7 mouse cellular contexts compared by ENCODE assay signal in the genomic region with DNA sequence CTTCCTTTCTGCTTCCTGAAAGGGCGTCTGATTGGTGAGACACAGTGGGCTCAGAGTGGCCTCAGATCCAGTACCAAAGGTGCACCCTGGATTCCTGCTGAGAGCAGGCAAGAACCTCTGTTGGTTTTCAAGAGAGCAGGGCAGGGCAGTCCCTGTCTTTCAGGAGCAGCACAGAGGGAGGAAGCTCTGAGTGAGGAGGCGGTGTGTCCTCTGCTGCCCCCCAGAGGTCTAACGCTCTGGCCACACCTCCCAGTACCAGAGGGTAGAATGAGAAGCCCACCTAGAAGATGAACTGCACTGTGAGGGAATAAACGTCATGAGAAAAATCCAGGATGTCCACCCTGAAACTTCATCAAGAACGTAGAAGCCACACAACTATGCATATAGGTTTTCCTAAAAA. TPM values are rescaled to one million over a fixed set of nuclear protein-coding genes. Genes with fewer than 3 reads are reported as not detected.
DNase-seq lines count a peak whose midpoint lies in the region; ATAC-seq and TF ChIP-seq lines count a peak whose summit lies in the region.

No protein-coding gene starts in this region.

- peak; percentile 38 for DNase-seq in CH12.LX (ENCODE audit: extremely low read depth)
- peak; percentile 13 for DNase-seq in T-cell, adult 2 months (ENCODE audit: low spot score)
- DNase-seq in forebrain, embryonic 10.5 days (ENCODE audit: extremely low spot score, low spot score), result peak; percentile 47
- peak; percentile 65 to 68 for DNase-seq in heart, postnatal 14 days
- peak; percentile 71 to 74 for DNase-seq in kidney, postnatal 4 days
- DNase-seq in thymus, postnatal 25 days, result peak; percentile 70

- no peak overlapping the region for H3K4me3 ChIP-seq in CH12.LX (replicated peaks in 1 of 3; ENCODE audit: low read depth in 2 of 3, low read length in 2 of 3, poor library complexity in 1 of 3)
- H3K4me3 ChIP-seq in forebrain, embryonic 10.5 days, result no peak overlapping the region
- no peak overlapping the region for H3K4me3 ChIP-seq in midbrain, embryonic 12.5 days

- no peak for TF ChIP-seq POLR2A in CH12.LX (IDR thresholded peaks at IDR 0.05; ENCODE audit: low read depth, low read length)

- H3K4me1 ChIP-seq in CH12.LX (ENCODE audit: control insufficient read depth in 1 of 2, insufficient read depth in 2 of 2), result peaks cover 0 to 4% of the 10 kb centered on the region in 2 experiments; a peak in 1 of 4 replicates
- no peaks in the 10 kb centered on the region for H3K4me1 ChIP-seq in forebrain, embryonic 10.5 days
- H3K4me1 ChIP-seq in midbrain, embryonic 12.5 days, result no peaks in the 10 kb centered on the region

- no peak overlapping the region for H3K9ac ChIP-seq in CH12.LX (ENCODE audit: insufficient read depth, low read depth)
- no peak overlapping the region for H3K9ac ChIP-seq in midbrain, embryonic 12.5 days (replicated peaks)

- H3K79me2 ChIP-seq in CH12.LX (replicated peaks; ENCODE audit: control insufficient read depth, extremely low read depth, insufficient read depth, poor library complexity, severe bottlenecking), result no peaks in the 10 kb centered on the region

- H3K9me3 ChIP-seq in CH12.LX (replicated peaks; ENCODE audit: low read length), result no peaks in the 10 kb centered on the region
- H3K9me3 ChIP-seq in forebrain, embryonic 10.5 days, result no peaks in the 10 kb centered on the region
- H3K9me3 ChIP-seq in midbrain, embryonic 12.5 days, result no peaks in the 10 kb centered on the region

- TF ChIP-seq CTCF in CH12.LX (conservative IDR thresholded peaks at IDR 0.05 in 1 of 2, IDR thresholded peaks at IDR 0.05 in 1 of 2; ENCODE audit: low read depth in 2 of 2, low read length in 2 of 2), result peak; percentile 50 to 75

- peak; percentile 73; the same call in 1 of the 2 replicates for ATAC-seq in midbrain, embryonic 12.5 days (ENCODE audit: low FRiP score, low read depth)

- TF ChIP-seq RAD21 in CH12.LX (IDR thresholded peaks at IDR 0.05; ENCODE audit: low read depth, low read length), result peak; percentile 60

- TF ChIP-seq EP300 in CH12.LX (IDR thresholded peaks at IDR 0.05; ENCODE audit: low read length), result no peak

- no peaks in the 10 kb centered on the region for H3K27me3 ChIP-seq in CH12.LX (replicated peaks)
- H3K27me3 ChIP-seq in forebrain, embryonic 10.5 days (ENCODE audit: poor library complexity, severe bottlenecking), result no peaks in the 10 kb centered on the region
- no peaks in the 10 kb centered on the region for H3K27me3 ChIP-seq in midbrain, embryonic 12.5 days

- dilution Hi-C loops in CH12.LX (cut with MboI; ENCODE audit: extremely low pct_ligation_motif_present, extremely low pct_unique_long_range_greater_than_20kb, low sequenced_read_pairs), result no loop called here

- WGBS in forebrain, embryonic 10.5 days, result 39% methylated on average over 5 of the region's 5 CpGs
- WGBS in midbrain, embryonic 12.5 days, result 41% methylated on average over 5 of the region's 5 CpGs

- in situ Hi-C loops in CH12.LX (cut with MboI; ENCODE audit: low pct_ligation_motif_present, low pct_unique_long_range_greater_than_20kb, low sequenced_read_pairs), result no loop called here

- H3K36me3 ChIP-seq in CH12.LX (replicated peaks in 1 of 2; ENCODE audit: control insufficient read depth in 1 of 2, insufficient read depth in 1 of 2, low read length in 1 of 2), result peaks cover 3 to 35% of the 10 kb centered on the region in 2 experiments
- peaks cover 16% of the 10 kb centered on the region for H3K36me3 ChIP-seq in forebrain, embryonic 10.5 days (replicated peaks)
- H3K36me3 ChIP-seq in midbrain, embryonic 12.5 days, result peaks cover 8% of the 10 kb centered on the region

- no peak overlapping the region for H3K4me2 ChIP-seq in CH12.LX (ENCODE audit: insufficient read depth, low read depth, poor library complexity, severe bottlenecking)
- H3K4me2 ChIP-seq in midbrain, embryonic 12.5 days (replicated peaks), result no peak overlapping the region

- no peak overlapping the region for H3K27ac ChIP-seq in CH12.LX (ENCODE audit: insufficient read depth, low read depth)
- no peak overlapping the region for H3K27ac ChIP-seq in forebrain, embryonic 10.5 days
- H3K27ac ChIP-seq in midbrain, embryonic 12.5 days (replicated peaks), result no peak overlapping the region

- intact Hi-C loops in heart, postnatal 14 days (cut with DNase I), result loop anchor here (1.0 to 5.0 kb wide), 2 partner anchors 185 to 385 kb away; a partner anchor contains a TSS

TF ChIP-seq in CH12.LX, 34 proteins besides CTCF, POLR2A, EP300 and RAD21:
- TF ChIP-seq ZNF384 (IDR thresholded peaks at IDR 0.05; ENCODE audit: low read depth, low read length), result peak; percentile 49
- peak; percentile 65 for TF ChIP-seq SMC3 (IDR thresholded peaks at IDR 0.05; ENCODE audit: low read depth, low read length)
- TF ChIP-seq ZMIZ1 (IDR thresholded peaks at IDR 0.05; ENCODE audit: low read depth, low read length), result no peak
- no peak for TF ChIP-seq IRF4 (IDR thresholded peaks at IDR 0.05; ENCODE audit: low read depth, low read length)
- TF ChIP-seq MAZ (IDR thresholded peaks at IDR 0.05; ENCODE audit: low read depth, low read length), result no peak
- no peak for TF ChIP-seq ETS1 (conservative IDR thresholded peaks at IDR 0.05; ENCODE audit: low read depth, low read length)
- TF ChIP-seq NELFE (IDR thresholded peaks at IDR 0.05; ENCODE audit: low read depth, low read length), result no peak
- no peak for TF ChIP-seq MAX (IDR thresholded peaks at IDR 0.05; ENCODE audit: low read length)
- no peak for TF ChIP-seq JUND (conservative IDR thresholded peaks at IDR 0.05; ENCODE audit: low read depth, low read length)
- TF ChIP-seq TBP (conservative IDR thresholded peaks at IDR 0.05; ENCODE audit: low read depth, low read length), result no peak
- no peak for TF ChIP-seq CHD2 (IDR thresholded peaks at IDR 0.05; ENCODE audit: low read length)

RNA-seq across cellular contexts. Expression of a gene that starts 21.5 kb away (rescaled TPM):
- total RNA-seq in CH12.LX (2012; rRNA removed) (10.3 and 12.1 TPM in 2 replicates), CH12.LX (2014; rRNA removed) (10.1 and 10.7 TPM in 2 replicates)
- 5.6 and 6.4 TPM in 2 replicates for polyA plus RNA-seq in CH12.LX (2012; ENCODE audit: insufficient read length, low read depth)
- polyA plus RNA-seq in forebrain, embryonic 10.5 days (2016; fragmentation: Nextera tagmentation; extraction: Ambion mirVana), result 20.6 and 23.1 TPM in 2 replicates
- total RNA-seq in heart, postnatal 14 days (2021), result 10 to 100 TPM; 12.7 TPM
- 12.5 and 13.6 TPM in 2 replicates for polyA plus RNA-seq in midbrain, embryonic 12.5 days (2016; fragmentation: Nextera tagmentation; extraction: Ambion mirVana)

RNA-seq across cellular contexts. Expression of a gene that starts 34.3 kb away (rescaled TPM):
- total RNA-seq in CH12.LX (2012; rRNA removed), result 22.0 and 28.2 TPM in 2 replicates
- total RNA-seq in CH12.LX (2014; rRNA removed), result 53.7 and 67.4 TPM in 2 replicates
- 30.0 and 31.1 TPM in 2 replicates for polyA plus RNA-seq in CH12.LX (2012; ENCODE audit: insufficient read length, low read depth)
- 42.9 and 43.7 TPM in 2 replicates for polyA plus RNA-seq in forebrain, embryonic 10.5 days (2016; fragmentation: Nextera tagmentation; extraction: Ambion mirVana)
- total RNA-seq in heart, postnatal 14 days (2021), result 10 to 100 TPM; 51.1 to 54.1 TPM
- polyA plus RNA-seq in midbrain, embryonic 12.5 days (2016; fragmentation: Nextera tagmentation; extraction: Ambion mirVana), result 38.5 and 43.8 TPM in 2 replicates

Comparison
In these comparisons a context has a peak if more than half of its experiments do, and no peak if none do; other contexts are left out.
1. DNase-seq: peak in every context shown above with its lines; median percentile 72 in kidney, postnatal 4 days; 70 in thymus, postnatal 25 days; 66 in heart, postnatal 14 days; 47 in forebrain, embryonic 10.5 days; 38 in CH12.LX; 13 in T-cell, adult 2 months.